Mouse (Mus musculus) bone marrow macrophage, adult 2 months (primary cell): ENCODE results near the gene Traf5.

Source experiments
- CTCF ChIP-seq: IDR thresholded peaks from 2 replicates; pipeline ENCODE4 v1.5.1; 2012; ENCODE audit warnings: low read depth, mild to moderate bottlenecking, low read length, moderate library complexity
- POLR2A ChIP-seq: IDR thresholded peaks from 2 replicates; pipeline ENCODE4 v1.6.1; 2012; ENCODE audit warnings: mild to moderate bottlenecking, low read depth, low read length, borderline replicate concordance

GRCm38 (mm10) chr1:192070618-192071051 lies 21.7 kb downstream of the Traf5 start:
- TF ChIP-seq POLR2A (no peak), CTCF (no peak)
